Mouse (Mus musculus): ENCODE data around the gene Mag. TPM values are rescaled to one million over a fixed set of nuclear protein-coding genes. Genes with fewer than 3 reads are reported as not detected.
A peak's percentile ranks its signal among the peaks of the same experiment; 100 is the strongest.

Gene Mag
- polyA plus RNA-seq, 1 experiment: 7.2 TPM

DNA sequence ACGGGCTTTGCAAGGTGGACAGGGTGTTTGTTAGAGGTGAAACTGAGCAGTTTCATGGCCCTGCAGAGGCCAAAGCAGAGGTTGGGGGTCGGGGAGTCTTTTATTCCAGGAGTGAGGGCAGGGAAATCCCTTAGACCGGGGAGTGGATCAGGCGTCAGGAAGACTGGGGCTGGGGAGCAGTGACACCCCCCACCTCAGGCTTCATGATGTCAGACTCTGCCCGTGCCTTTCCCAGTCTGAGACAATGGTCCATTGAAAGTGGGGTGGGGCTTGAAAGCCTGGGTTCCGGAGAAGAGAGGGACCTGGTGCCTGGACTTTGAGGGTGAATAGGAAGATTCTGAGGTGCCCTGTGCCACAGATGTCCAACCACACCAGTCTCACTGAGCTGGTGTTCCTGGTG lies 2.0 kb upstream of the Mag start:
- TF ChIP-seq POLR2A (IDR thresholded peaks at IDR 0.05; ENCODE audit: borderline replicate concordance, control insufficient read depth, low read depth, low read length): no peak
- no peak for TF ChIP-seq CTCF (IDR thresholded peaks at IDR 0.05; ENCODE audit: control insufficient read depth, insufficient read depth, low read length)
- peak overlapping the region; percentile 69 for H3K27ac ChIP-seq (ENCODE audit: control insufficient read depth, insufficient read depth, low read depth, low read length, poor library complexity)
- peaks cover 4% of the 10 kb centered on the region; the same call in 1 of the 2 replicates for H3K4me1 ChIP-seq (ENCODE audit: control insufficient read depth, insufficient read depth, low read length)
- no peak overlapping the region for H3K4me3 ChIP-seq (replicated peaks; ENCODE audit: control insufficient read depth, low read depth, low read length)
- WGBS: 59% methylated on average over 6 of the region's 6 CpGs

- H3K4me3 ChIP-seq (replicated peaks; ENCODE audit: control insufficient read depth, low read depth, low read length): no peak overlapping the region
- no peaks in the 10 kb centered on the region; the same call in 1 of the 2 replicates for H3K4me1 ChIP-seq (ENCODE audit: control insufficient read depth, insufficient read depth, low read length)
- no peak overlapping the region for H3K27ac ChIP-seq (ENCODE audit: control insufficient read depth, insufficient read depth, low read depth, low read length, poor library complexity)
- TF ChIP-seq CTCF (IDR thresholded peaks at IDR 0.05; ENCODE audit: control insufficient read depth, insufficient read depth, low read length): no peak
- no peak for TF ChIP-seq POLR2A (IDR thresholded peaks at IDR 0.05; ENCODE audit: borderline replicate concordance, control insufficient read depth, low read depth, low read length)
- WGBS: 21% methylated on average over 6 of the region's 6 CpGs
Observed at GRCm38 (mm10) chr7:30909773-30910172, 4.9 kb downstream of the Mag start.

- WGBS: 20% methylated on average over 16 of the region's 17 CpGs
- H3K4me3 ChIP-seq (replicated peaks; ENCODE audit: control insufficient read depth, low read depth, low read length): peak overlapping the region; percentile 57
- 0 out of 2 replicates have a peak overlapping the region, but pooled peaks have one; percentile 21 for H3K27ac ChIP-seq (ENCODE audit: control insufficient read depth, insufficient read depth, low read depth, low read length, poor library complexity)
- no peaks in the 10 kb centered on the region; the same call in 1 of the 2 replicates for H3K4me1 ChIP-seq (ENCODE audit: control insufficient read depth, insufficient read depth, low read length)
- TF ChIP-seq CTCF (IDR thresholded peaks at IDR 0.05; ENCODE audit: control insufficient read depth, insufficient read depth, low read length) (no peak), POLR2A (IDR thresholded peaks at IDR 0.05; ENCODE audit: borderline replicate concordance, control insufficient read depth, low read depth, low read length) (peak; percentile 42; the same call in 1 of the 2 replicates)
Observed at GRCm38 (mm10) chr7:30908992-30909431, 5.7 kb downstream of the Mag start.

- Histone ChIP-seq H3K4me3 (replicated peaks; ENCODE audit: control insufficient read depth, low read depth, low read length) (peak overlapping the region; percentile 57), H3K27ac (ENCODE audit: control insufficient read depth, insufficient read depth, low read depth, low read length, poor library complexity) (no peak overlapping the region), H3K4me1 (ENCODE audit: control insufficient read depth, insufficient read depth, low read length) (no peaks in the 10 kb centered on the region; the same call in 1 of the 2 replicates)
- 10% methylated on average over 25 of the region's 26 CpGs for WGBS
- TF ChIP-seq CTCF (IDR thresholded peaks at IDR 0.05; ENCODE audit: control insufficient read depth, insufficient read depth, low read length) (no peak), POLR2A (IDR thresholded peaks at IDR 0.05; ENCODE audit: borderline replicate concordance, control insufficient read depth, low read depth, low read length) (no peak)
Observed at GRCm38 (mm10) chr7:30908277-30908991, 6.2 kb downstream of the Mag start.

DNA sequence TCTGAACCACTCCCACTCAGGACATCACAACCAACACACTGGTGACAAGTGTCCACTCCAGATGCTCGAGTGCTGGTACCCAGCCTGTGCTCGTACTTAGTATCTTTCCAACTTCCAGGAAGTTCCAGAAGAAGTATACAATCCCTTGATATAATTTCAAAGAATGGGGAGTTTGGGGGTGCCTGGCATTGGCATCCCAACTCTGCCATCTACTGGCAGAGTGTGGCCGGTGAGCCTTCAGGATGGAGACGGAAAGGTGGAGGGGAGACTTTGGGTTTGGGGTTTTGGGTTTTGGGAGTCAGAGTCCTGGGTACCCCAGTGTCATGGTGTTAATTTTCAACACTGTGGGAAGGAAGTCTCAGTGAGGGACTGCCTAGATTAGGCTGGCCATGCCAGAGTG lies 10.6 kb downstream of the Mag start:
- Histone ChIP-seq H3K4me1 (ENCODE audit: control insufficient read depth, insufficient read depth, low read length) (no peaks in the 10 kb centered on the region), H3K27ac (ENCODE audit: control insufficient read depth, insufficient read depth, low read depth, low read length, poor library complexity) (no peak overlapping the region), H3K4me3 (replicated peaks; ENCODE audit: control insufficient read depth, low read depth, low read length) (no peak overlapping the region)
- TF ChIP-seq POLR2A (IDR thresholded peaks at IDR 0.05; ENCODE audit: borderline replicate concordance, control insufficient read depth, low read depth, low read length) (no peak), CTCF (IDR thresholded peaks at IDR 0.05; ENCODE audit: control insufficient read depth, insufficient read depth, low read length) (peak; percentile 69)
- WGBS: 18% methylated on average over 4 of the region's 4 CpGs

- Histone ChIP-seq H3K4me1 (ENCODE audit: control insufficient read depth, insufficient read depth, low read length) (peaks cover 3% of the 10 kb centered on the region; the same call in 1 of the 2 replicates), H3K4me3 (replicated peaks; ENCODE audit: control insufficient read depth, low read depth, low read length) (no peak overlapping the region), H3K27ac (ENCODE audit: control insufficient read depth, insufficient read depth, low read depth, low read length, poor library complexity) (peak overlapping the region; percentile 45)
- TF ChIP-seq CTCF (IDR thresholded peaks at IDR 0.05; ENCODE audit: control insufficient read depth, insufficient read depth, low read length) (no peak), POLR2A (IDR thresholded peaks at IDR 0.05; ENCODE audit: borderline replicate concordance, control insufficient read depth, low read depth, low read length) (no peak)
- WGBS: 38% methylated on average over 3 of the region's 3 CpGs
Observed at GRCm38 (mm10) chr7:30895217-30895616, 19.5 kb downstream of the Mag start.

- Histone ChIP-seq H3K4me3 (replicated peaks; ENCODE audit: control insufficient read depth, low read depth, low read length) (no peak overlapping the region), H3K4me1 (ENCODE audit: control insufficient read depth, insufficient read depth, low read length) (peaks cover 5% of the 10 kb centered on the region; the same call in 1 of the 2 replicates), H3K27ac (ENCODE audit: control insufficient read depth, insufficient read depth, low read depth, low read length, poor library complexity) (no peak overlapping the region)
- TF ChIP-seq POLR2A (IDR thresholded peaks at IDR 0.05; ENCODE audit: borderline replicate concordance, control insufficient read depth, low read depth, low read length): no peak
- no peak for TF ChIP-seq CTCF (IDR thresholded peaks at IDR 0.05; ENCODE audit: control insufficient read depth, insufficient read depth, low read length)
- WGBS: 73% methylated on average over 3 of the region's 3 CpGs
Observed at GRCm38 (mm10) chr7:30892515-30892914, 22.2 kb downstream of the Mag start.

DNA sequence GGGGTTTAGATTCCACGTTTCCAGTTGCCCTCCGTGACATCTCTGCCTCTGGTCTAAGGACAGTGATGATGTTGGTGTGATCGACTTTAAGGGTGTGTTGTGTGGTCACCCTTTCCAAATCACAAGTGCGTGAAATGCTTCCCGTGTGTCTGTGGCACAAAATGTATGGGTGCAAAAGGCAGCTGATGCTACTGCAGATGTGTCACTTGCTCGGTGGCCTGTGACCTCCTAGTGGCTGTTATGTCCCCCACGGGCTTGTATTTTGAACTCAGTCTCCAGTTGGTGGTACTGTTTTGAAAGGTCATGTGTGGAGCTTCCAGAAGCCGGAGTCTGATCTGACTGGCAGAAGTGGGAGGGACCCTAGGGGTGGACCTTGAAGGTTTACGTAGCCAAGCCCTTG lies 22.9 kb downstream of the Mag start:
- peaks cover 6% of the 10 kb centered on the region; the same call in 1 of the 2 replicates for H3K4me1 ChIP-seq (ENCODE audit: control insufficient read depth, insufficient read depth, low read length)
- peak overlapping the region; percentile 63 for H3K27ac ChIP-seq (ENCODE audit: control insufficient read depth, insufficient read depth, low read depth, low read length, poor library complexity)
- no peak for TF ChIP-seq CTCF (IDR thresholded peaks at IDR 0.05; ENCODE audit: control insufficient read depth, insufficient read depth, low read length)
- TF ChIP-seq POLR2A (IDR thresholded peaks at IDR 0.05; ENCODE audit: borderline replicate concordance, control insufficient read depth, low read depth, low read length): no peak
- 75% methylated on average over 9 of the region's 9 CpGs for WGBS
- H3K4me3 ChIP-seq (replicated peaks; ENCODE audit: control insufficient read depth, low read depth, low read length): no peak overlapping the region

Data from bone marrow, adult 2 months (tissue).